Mouse (Mus musculus): ENCODE measurements at regions not wholly inside any gene's neighbourhood (a gene's known extent, or its start where the extent isn't known, plus 50 kb on each side); places are given as distances from the start of the nearest gene placed in this dataset.

DNA sequence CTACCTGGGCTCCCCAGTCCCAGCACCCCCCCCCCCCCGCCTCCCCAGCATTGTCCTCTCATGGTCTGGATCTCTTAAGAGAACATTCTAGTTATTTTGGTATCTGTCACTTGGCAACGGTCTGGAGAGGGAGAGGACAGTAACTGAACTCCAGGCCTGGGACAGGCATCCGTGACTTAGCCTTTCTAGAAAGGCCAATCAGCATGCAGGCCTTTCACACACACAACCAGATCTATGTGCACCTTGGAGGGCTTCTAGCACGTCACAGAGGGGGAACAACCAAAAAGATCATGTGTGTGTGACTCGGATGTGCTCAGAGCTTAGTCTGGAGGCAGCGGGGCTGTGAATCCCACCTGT, 117.6 kb upstream of the Klf14 start:
- TF ChIP-seq POLR2A (IDR thresholded peaks at IDR 0.05; ENCODE audit: insufficient read depth, low read length) (no peak), CTCF (IDR thresholded peaks at IDR 0.05; ENCODE audit: low read depth, low read length) (no peak)
